Mouse (Mus musculus): ENCODE data around the gene Il3. TPM values are rescaled to one million over a fixed set of nuclear protein-coding genes. Genes with fewer than 3 reads are reported as not detected.

Gene Il3
- total RNA-seq, 2 experiments from 2014 or later, result not detected

- DNase-seq (ENCODE audit: low spot score in 2 of 2), result no peak
Observed at GRCm38 (mm10) chr11:54219191-54219590, 47.9 kb downstream of the Il3 start.

- DNase-seq (ENCODE audit: low spot score in 2 of 2), result no peak
Observed at GRCm38 (mm10) chr11:54217384-54217783, 49.7 kb downstream of the Il3 start.

GRCm38 (mm10) chr11:54216091-54216490 lies 51.0 kb downstream of the Il3 start:
- no peak for DNase-seq (ENCODE audit: low spot score in 2 of 2)

Other genes with a start within 250 kb of the Il3 start
- gene Slc22a4, start 239.2 kb downstream of the Il3 start, total RNA-seq (2021), result 1 to 10 TPM; 4.6 to 5.0 TPM
- 10 to 100 TPM; 34.7 to 38.8 TPM for gene Pdlim4, start 198.3 kb downstream of the Il3 start, total RNA-seq (2021)
- 10 to 100 TPM; 20.8 to 21.9 TPM for gene P4ha2, start 167.2 kb downstream of the Il3 start, total RNA-seq (2021)
- not detected for gene Csf2, start 17.6 kb downstream of the Il3 start, total RNA-seq (2021)
- gene Acsl6, start 36.5 kb upstream of the Il3 start, total RNA-seq (2021), result 1 to 10 TPM; 3.6 to 7.2 TPM
- not detected for gene Meikin, start 103.4 kb upstream of the Il3 start, total RNA-seq (2021)
- gene Fnip1, start 170.9 kb upstream of the Il3 start, total RNA-seq (2021), result 10 to 100 TPM; 25.6 to 25.9 TPM